Mouse (Mus musculus) midbrain, embryonic 14.5 days (tissue): Measurements from ENCODE around the gene Frmd8. TPM values are rescaled to one million over a fixed set of nuclear protein-coding genes. Genes with fewer than 3 reads are reported as not detected.

Experiments
- ATAC-seq: fragments of 200-750 bp; cut with Nextera tagmentation; 2 replicates; pipeline ENCODE4 v1.8.0; 2017; ENCODE audit warnings: moderate number of reproducible peaks, moderate library complexity; ENCODE audit not compliant: low FRiP score, low TSS enrichment
- DNase-seq: peaks from one replicate; pipeline ENCODE4 v3.0.0-alpha.2; 2015
- H3K27ac ChIP-seq: fragments of 300-500 bp; sonication (generic); replicated peaks from 2 replicates; pipeline ENCODE4 v1.5.1; 2014; ENCODE audit warnings: mild to moderate bottlenecking, low read depth, low read length, moderate library complexity
- H3K27me3 ChIP-seq: fragments of 300-500 bp; sonication (generic); 2 replicates; pipeline ENCODE4 v1.6.1; 2014; ENCODE audit warnings: low read length, control low read depth, mixed read lengths; ENCODE audit not compliant: control insufficient read depth, insufficient read depth
- H3K36me3 ChIP-seq: fragments of 300-500 bp; sonication (generic); 2 replicates; pipeline ENCODE4 v1.6.1; 2014; ENCODE audit warnings: low read length, control low read depth; ENCODE audit not compliant: control insufficient read depth, insufficient read depth
- H3K4me1 ChIP-seq: fragments of 300-500 bp; sonication (generic); 2 replicates; pipeline ENCODE4 v1.6.1; 2014; ENCODE audit warnings: mild to moderate bottlenecking, antibody characterized with exemption, low read length, control low read depth; ENCODE audit not compliant: control insufficient read depth, insufficient read depth
- H3K4me2 ChIP-seq: fragments of 300-500 bp; sonication (generic); 2 replicates; pipeline ENCODE4 v1.6.1; 2014; ENCODE audit warnings: mild to moderate bottlenecking, low read length, moderate library complexity
- H3K4me3 ChIP-seq: fragments of 300-500 bp; sonication (generic); replicated peaks from 2 replicates; pipeline ENCODE4 v1.5.1; 2014; ENCODE audit warnings: low read depth, low read length
- H3K9ac ChIP-seq: fragments of 300-500 bp; sonication (generic); replicated peaks from 2 replicates; pipeline ENCODE4 v1.6.1; 2014; ENCODE audit warnings: mild to moderate bottlenecking, low read length, moderate library complexity
- H3K9me3 ChIP-seq: fragments of 300-500 bp; sonication (generic); 2 replicates; pipeline ENCODE4 v1.6.1; 2016; ENCODE audit warnings: low read length, control low read depth, mixed read lengths; ENCODE audit not compliant: control insufficient read depth
- WGBS: fragments of 180-500 bp; shearing (Covaris S2); extraction: QIAGEN DNeasy Blood & Tissue Kit; methylation state at CpG from one replicate; pipeline ENCODE4 v1.1.7; 2014; 5-methylcytosine and 5-hydroxymethylcytosine counted together
- polyA plus RNA-seq: library from polyadenylated mRNA; unstranded; fragments of >200 nt; fragmentation: Nextera tagmentation; extraction: Ambion mirVana; gene quantifications from 2 replicates; pipeline ENCODE4 v1.2.1, GENCODE M21; 2014

Gene Frmd8
- polyA plus RNA-seq, 1 experiment from 2014 or later: 12.2 TPM

DNA sequence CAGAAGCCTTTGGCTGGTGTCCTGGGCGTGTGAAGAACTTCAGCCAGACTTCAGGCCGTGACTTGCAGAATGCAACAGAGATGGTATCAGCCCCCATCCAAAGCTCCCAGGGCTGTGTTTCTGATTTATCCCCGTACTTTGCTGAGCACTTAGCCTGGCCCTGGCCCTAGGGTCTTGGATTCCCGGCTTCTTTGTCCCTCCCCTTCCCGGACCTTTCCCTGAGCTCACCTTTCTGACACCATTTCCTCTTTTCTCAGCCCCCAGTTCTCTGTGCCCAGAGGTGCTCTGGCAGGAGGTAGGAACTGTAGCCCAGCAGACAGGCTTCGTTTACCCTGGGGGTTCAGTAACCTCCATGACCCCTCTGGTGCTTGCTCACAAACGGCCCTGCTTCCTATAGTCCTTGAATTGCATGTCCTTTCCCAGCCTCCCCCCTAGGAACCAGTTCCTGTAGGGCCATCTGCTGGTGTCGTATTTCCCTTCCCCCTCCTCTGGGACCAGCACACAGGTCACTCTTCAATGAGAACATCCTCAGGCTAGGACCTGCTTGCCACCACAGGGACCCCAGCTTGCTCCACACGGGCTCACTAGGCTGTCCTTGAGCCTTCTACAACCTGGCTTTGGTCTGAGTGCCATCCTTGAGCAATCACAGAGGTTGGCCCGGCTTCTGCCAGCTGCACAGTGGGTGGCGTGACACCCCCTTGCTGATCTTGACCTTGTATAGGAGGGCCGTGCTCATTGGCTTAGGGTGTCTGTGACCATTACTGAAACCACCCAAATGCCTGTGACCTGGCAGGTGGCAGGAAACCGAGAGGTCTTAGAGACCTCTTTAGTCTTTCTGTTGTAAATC, 26.0 kb downstream of the Frmd8 start:
- no peak for ATAC-seq
- Histone ChIP-seq H3K27ac (peak overlapping the region; percentile 96), H3K9me3 (no peaks in the 10 kb centered on the region), H3K4me2 (peak overlapping the region; percentile 17; the same call in 1 of the 2 replicates), H3K9ac (no peak overlapping the region), H3K36me3 (peaks cover 15% of the 10 kb centered on the region; the same call in 1 of the 2 replicates), H3K4me1 (peaks cover 51% of the 10 kb centered on the region), H3K4me3 (no peak overlapping the region), H3K27me3 (no peaks in the 10 kb centered on the region)
- no peak for DNase-seq
- WGBS: 50% methylated on average over 13 of the region's 13 CpGs

DNA sequence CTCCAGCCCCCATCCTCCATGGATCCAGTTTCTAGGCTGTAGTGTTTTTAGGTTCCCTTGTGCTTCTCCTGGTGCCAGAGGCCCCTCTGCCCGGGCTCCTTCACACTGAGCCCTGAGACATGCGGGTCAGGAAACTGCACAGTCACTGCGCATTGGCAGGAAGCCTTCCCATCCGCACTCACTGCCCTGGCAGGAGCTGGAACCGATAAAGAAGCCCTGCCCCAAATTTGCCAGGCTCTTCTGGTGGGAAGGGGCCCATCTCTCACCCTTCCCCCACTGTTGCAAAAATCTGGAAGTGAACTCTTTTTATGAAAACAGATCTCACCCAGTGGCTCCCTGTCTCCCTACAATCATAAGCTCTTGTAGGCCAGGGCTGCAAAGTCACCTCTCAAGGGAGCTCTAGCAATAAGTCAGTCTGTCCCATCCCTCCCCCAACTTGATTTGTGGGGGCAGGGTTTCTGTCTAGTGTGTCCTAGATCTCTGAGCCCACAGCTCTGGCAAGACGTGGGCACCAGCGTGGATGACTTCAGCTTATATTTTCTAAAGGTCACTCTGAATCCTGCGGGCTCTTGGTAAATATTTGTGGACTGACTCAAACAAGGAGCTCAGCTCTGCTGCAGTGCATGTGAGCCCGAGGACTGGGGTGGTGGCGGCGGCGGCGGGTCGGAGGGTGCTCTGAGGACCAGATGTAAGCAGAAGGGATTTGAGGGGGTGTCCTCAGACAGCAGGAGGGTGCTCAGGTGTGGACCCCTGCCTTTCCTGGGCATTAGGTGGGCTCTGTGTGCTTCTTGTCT, 26.8 kb downstream of the Frmd8 start:
- H3K4me1 ChIP-seq: peaks cover 53% of the 10 kb centered on the region
- 69% methylated on average over 14 of the region's 14 CpGs for WGBS
- H3K27me3 ChIP-seq: no peaks in the 10 kb centered on the region
- ATAC-seq (no peak), DNase-seq (peak; percentile 40)
- H3K4me3 ChIP-seq: no peak overlapping the region
- peaks cover 15% of the 10 kb centered on the region; the same call in 1 of the 2 replicates for H3K36me3 ChIP-seq
- H3K27ac ChIP-seq: peak overlapping the region; percentile 96
- H3K4me2 ChIP-seq: peak overlapping the region; percentile 17
- no peaks in the 10 kb centered on the region for H3K9me3 ChIP-seq
- peak overlapping the region; percentile 9; the same call in 1 of the 2 replicates for H3K9ac ChIP-seq

DNA sequence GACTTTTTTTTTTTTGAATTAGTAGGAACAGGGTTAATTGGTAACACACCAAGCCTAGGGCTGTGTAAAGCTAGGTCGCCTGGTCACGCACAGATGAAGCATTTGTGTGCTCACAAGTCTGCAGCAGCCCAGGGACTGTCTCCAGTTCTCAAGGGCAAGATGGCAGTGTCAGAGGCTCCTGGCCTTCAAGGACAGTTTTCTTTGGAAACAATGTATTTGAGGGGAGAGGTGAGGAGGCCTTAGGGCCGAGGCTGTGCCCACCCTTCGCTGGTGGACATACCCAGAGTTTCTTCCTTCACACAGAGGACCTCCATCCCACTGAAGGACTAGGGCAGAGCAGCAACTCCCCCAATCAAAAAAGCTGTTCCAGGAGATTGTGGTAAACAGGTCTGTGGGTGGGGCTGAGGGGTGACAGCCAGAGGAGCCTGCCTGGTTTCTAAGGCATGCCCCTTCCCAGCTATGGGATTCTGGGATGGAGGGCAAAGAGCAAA, 27.7 kb downstream of the Frmd8 start:
- 48% methylated on average over 4 of the region's 4 CpGs for WGBS
- no peak for DNase-seq
- peak overlapping the region; percentile 81 for H3K4me2 ChIP-seq
- 0 out of 2 replicates have a peak overlapping the region, but pooled peaks have one; percentile 60 for H3K9ac ChIP-seq
- peaks cover 53% of the 10 kb centered on the region for H3K4me1 ChIP-seq
- no peak overlapping the region for H3K4me3 ChIP-seq
- peaks cover 11% of the 10 kb centered on the region; the same call in 1 of the 2 replicates for H3K36me3 ChIP-seq
- no peaks in the 10 kb centered on the region for H3K9me3 ChIP-seq
- peak overlapping the region; percentile 96 for H3K27ac ChIP-seq
- H3K27me3 ChIP-seq: no peaks in the 10 kb centered on the region
- ATAC-seq: no peak

DNA sequence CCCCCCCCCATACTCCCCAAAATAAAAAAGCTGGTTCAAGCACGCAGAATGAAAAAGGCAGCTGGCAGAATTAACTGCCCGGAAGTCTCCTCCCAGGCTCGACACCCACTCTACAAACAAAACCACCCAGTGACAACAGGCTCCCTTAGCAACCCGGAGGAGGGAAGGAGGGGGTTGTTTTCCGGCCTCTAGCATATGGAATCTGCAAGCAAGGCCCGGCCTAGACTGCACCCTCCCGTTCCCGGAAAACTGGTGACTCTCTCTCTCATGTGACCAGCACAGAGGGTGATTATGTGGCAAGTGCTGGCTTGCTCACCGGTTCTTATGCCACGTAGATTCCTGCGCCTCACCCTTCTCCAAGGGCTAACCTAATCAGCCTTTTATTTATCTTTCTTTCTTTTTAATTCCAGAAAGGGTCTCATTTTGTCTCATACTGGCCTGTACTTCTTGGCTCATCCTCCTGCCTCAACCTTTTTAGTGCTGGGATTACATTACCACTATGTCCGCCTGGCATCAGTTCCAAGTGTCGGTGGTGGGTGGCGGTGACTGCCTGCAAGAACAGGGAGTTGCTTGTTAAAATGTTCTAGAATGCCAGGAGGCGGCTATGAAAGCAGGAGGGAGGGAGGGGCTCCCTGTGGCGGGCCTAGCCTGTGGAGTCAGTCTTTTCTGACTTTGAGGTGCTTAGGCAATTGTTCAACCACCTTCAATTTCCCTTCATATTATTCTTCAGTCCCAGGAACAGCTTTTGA, 28.3 kb downstream of the Frmd8 start:
- peak; percentile 81 for ATAC-seq
- WGBS: 2% methylated on average over 16 of the region's 16 CpGs
- H3K4me1 ChIP-seq: peaks cover 53% of the 10 kb centered on the region

DNA sequence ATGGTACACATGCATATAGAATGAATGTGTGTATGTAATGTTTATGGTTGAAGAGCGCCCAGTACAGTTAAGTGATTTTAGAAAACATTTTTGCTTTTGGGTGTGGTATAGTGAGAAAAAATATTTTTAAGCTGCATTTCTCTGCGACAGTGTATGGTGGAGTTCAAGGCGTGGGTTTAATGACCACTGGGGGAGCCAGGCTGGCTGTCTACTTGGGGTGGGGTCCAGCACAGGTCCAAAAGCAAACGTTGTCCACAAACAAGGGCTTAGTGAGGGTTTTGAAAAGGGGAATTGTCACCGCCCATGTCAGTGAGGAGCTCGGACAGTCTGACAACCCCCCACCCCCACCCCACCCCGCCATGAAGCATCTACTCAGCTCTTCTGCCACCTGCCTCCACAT, 28.9 kb downstream of the Frmd8 start:
- Histone ChIP-seq H3K27ac (peak overlapping the region; percentile 96), H3K36me3 (0 out of 2 replicates have a peak, but pooled peaks cover 2% of the 10 kb centered on the region), H3K9me3 (no peaks in the 10 kb centered on the region), H3K4me3 (peak overlapping the region; percentile 34), H3K27me3 (no peaks in the 10 kb centered on the region), H3K4me1 (peaks cover 53% of the 10 kb centered on the region), H3K9ac (peak overlapping the region; percentile 60), H3K4me2 (peak overlapping the region; percentile 81)
- DNase-seq (peak; percentile 58), ATAC-seq (peak; percentile 68)
- WGBS: 0% methylated on average over 7 of the region's 7 CpGs

More for the DNA sequence above, 28.3 kb downstream of the Frmd8 start:
- peak; percentile 87 for DNase-seq
- Histone ChIP-seq H3K9me3 (no peaks in the 10 kb centered on the region), H3K27me3 (no peaks in the 10 kb centered on the region), H3K36me3 (peaks cover 5% of the 10 kb centered on the region; the same call in 1 of the 2 replicates), H3K4me3 (peak overlapping the region; percentile 34), H3K9ac (peak overlapping the region; percentile 60), H3K27ac (peak overlapping the region; percentile 96), H3K4me2 (peak overlapping the region; percentile 81)

DNA sequence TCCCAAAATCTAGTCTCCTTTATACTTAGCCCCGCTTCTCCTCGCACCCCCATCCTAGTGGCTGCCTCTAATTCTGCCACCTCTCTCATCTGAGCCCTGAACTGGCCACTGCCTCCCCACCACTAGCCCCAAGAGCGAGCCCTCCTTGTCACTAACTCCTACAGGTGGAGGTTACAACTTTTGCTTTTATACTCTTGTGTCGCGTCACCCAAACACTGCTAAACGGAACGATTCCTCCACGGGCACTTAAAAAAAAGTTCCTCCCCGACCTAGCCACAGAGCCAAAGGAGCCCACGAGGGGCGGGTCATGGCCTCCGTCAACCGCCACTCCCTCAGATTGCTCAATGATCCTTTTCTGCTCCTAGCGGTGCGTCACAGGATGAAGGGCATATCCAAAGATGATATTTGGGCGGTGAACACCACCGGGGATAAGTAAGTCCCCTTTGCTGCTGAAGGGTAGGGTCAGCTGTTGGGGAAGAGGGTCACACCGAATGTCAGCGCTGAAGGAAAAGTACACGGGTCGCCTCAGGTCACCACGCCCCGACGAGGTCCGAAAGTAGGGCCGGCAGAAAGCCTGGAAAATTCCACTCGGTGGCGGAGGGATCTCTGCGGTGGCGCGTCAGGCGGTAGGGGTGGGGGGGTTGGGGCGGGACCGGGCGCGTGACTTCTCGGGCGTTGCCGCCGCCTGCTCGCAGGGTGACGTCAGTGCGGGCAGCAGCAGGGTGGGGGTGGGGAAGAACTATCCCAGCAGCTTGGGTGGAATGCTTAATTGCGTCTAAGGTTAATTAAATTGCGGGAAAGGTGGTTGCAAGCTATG, 29.5 kb downstream of the Frmd8 start:
- Histone ChIP-seq H3K36me3 (no peaks in the 10 kb centered on the region), H3K9ac (peak overlapping the region; percentile 60), H3K27ac (peak overlapping the region; percentile 96), H3K9me3 (no peaks in the 10 kb centered on the region), H3K27me3 (no peaks in the 10 kb centered on the region), H3K4me1 (peaks cover 53% of the 10 kb centered on the region), H3K4me3 (peak overlapping the region; percentile 34), H3K4me2 (peak overlapping the region; percentile 81)
- ATAC-seq (peak; percentile 77), DNase-seq (peak; percentile 95)
- 7% methylated on average over 45 of the region's 45 CpGs for WGBS

DNA sequence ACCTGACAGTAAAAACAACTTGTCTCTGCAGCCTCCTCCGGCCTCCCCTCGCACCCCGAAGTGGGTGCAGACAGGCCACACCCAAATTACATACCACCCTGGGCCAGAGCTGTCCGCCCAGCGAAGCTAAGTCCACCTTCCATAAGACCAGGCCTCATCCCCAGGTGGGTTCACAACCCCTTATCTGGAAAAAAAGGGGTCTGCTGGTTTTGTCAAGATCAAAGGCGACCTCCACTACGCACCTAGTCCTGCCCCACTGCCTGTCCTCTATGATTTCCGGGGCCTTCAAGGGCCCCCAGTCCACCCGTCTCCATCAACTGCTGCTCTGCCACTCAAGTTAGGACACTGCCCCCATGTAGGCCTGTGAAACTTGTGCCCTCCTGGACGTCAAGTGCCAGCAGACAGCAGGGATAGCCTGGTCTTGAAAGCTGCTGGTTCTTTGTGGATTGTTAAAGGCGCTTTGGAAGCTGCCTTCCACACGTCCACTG, 30.2 kb downstream of the Frmd8 start:
- peak overlapping the region; percentile 96 for H3K27ac ChIP-seq
- no peaks in the 10 kb centered on the region for H3K9me3 ChIP-seq
- H3K4me2 ChIP-seq: peak overlapping the region; percentile 81
- H3K9ac ChIP-seq: no peak overlapping the region
- ATAC-seq (no peak), DNase-seq (no peak)
- H3K4me3 ChIP-seq: no peak overlapping the region; the same call in 1 of the 2 replicates
- H3K4me1 ChIP-seq: peaks cover 50% of the 10 kb centered on the region
- no peaks in the 10 kb centered on the region for H3K36me3 ChIP-seq
- WGBS: 81% methylated on average over 12 of the region's 12 CpGs
- no peaks in the 10 kb centered on the region for H3K27me3 ChIP-seq
